Mouse (Mus musculus) kidney, postnatal 36 days (tissue): ENCODE data around the gene Igsf8.
"Not testable (repeated sequence)": the region's sequence is repeated elsewhere in the genome, so short reads cannot be mapped to it uniquely, and the experiment has no call there.

Source experiments
- DNase-seq, 2 experiments: peaks; one replicate each; pipeline ENCODE4 v3.0.0; 2021 to 2022; ENCODE audit warnings: mixed read lengths in 2 of 2

The Igsf8 gene

GRCm38 (mm10) chr1:172261477-172262078 lies at the start of gene Igsf8:
Gene Igsf8, plus strand, starts transcription at chr1:172261641.
- DNase-seq, result no peak

- DNase-seq, result no peak
Observed at GRCm38 (mm10) chr1:172212776-172213175, 48.7 kb upstream of the Igsf8 start.

- DNase-seq, result no peak
Observed at GRCm38 (mm10) chr1:172213771-172214170, 47.7 kb upstream of the Igsf8 start.

GRCm38 (mm10) chr1:172214748-172215147 lies 46.7 kb upstream of the Igsf8 start:
- no peak for DNase-seq

GRCm38 (mm10) chr1:172217148-172217547 lies 44.3 kb upstream of the Igsf8 start:
- DNase-seq, result peak; percentile 93 to 96

GRCm38 (mm10) chr1:172218164-172218910 lies 43.1 kb upstream of the Igsf8 start:
- no peak for DNase-seq

GRCm38 (mm10) chr1:172219451-172220406 lies 41.7 kb upstream of the Igsf8 start, which contains the start of gene Casq1:
Gene Casq1, minus strand, starts transcription at chr1:172219868.
- DNase-seq, result no peak

GRCm38 (mm10) chr1:172220414-172220813 lies 41.0 kb upstream of the Igsf8 start:
- peak; percentile 77 to 89 for DNase-seq

- no peak for DNase-seq
Observed at GRCm38 (mm10) chr1:172221297-172222063, 40.0 kb upstream of the Igsf8 start.

- peak in 1 of 2 experiments; percentile 37 for DNase-seq
Observed at GRCm38 (mm10) chr1:172228209-172228608, 33.2 kb upstream of the Igsf8 start.

GRCm38 (mm10) chr1:172229215-172229614 lies 32.2 kb upstream of the Igsf8 start:
- no peak for DNase-seq

GRCm38 (mm10) chr1:172240945-172241708 lies 20.3 kb upstream of the Igsf8 start:
- DNase-seq, result peak in 1 of 2 experiments; percentile 40

GRCm38 (mm10) chr1:172242401-172242800 lies 19.0 kb upstream of the Igsf8 start:
- DNase-seq, result peak; percentile 64 to 80

GRCm38 (mm10) chr1:172243547-172244205 lies 17.8 kb upstream of the Igsf8 start:
- DNase-seq, result peak; percentile 34 to 71

- not testable (repeated sequence) for DNase-seq
Observed at GRCm38 (mm10) chr1:172244645-172245044, 16.8 kb upstream of the Igsf8 start.

- no peak for DNase-seq
Observed at GRCm38 (mm10) chr1:172247216-172247615, 14.2 kb upstream of the Igsf8 start.

GRCm38 (mm10) chr1:172247679-172248078 lies 13.8 kb upstream of the Igsf8 start:
- peak in 1 of 2 experiments; percentile 60 for DNase-seq

GRCm38 (mm10) chr1:172258314-172258713 lies 3.1 kb upstream of the Igsf8 start, which contains the start of gene Atp1a4:
Gene Atp1a4, minus strand, starts transcription at chr1:172258414.
- no peak for DNase-seq

- no peak for DNase-seq
Observed at GRCm38 (mm10) chr1:172271208-172271607, 9.8 kb downstream of the Igsf8 start.

- DNase-seq, result no peak
Observed at GRCm38 (mm10) chr1:172271765-172272164, 10.3 kb downstream of the Igsf8 start.

- DNase-seq, result no peak
Observed at GRCm38 (mm10) chr1:172273386-172273785, 11.9 kb downstream of the Igsf8 start.
